Mouse (Mus musculus) NIH3T3 (cell line): ENCODE results near the gene Cdc27.
"Not testable (repeated sequence)": the region's sequence is repeated elsewhere in the genome, so short reads cannot be mapped to it uniquely, and the experiment has no call there.

Experiments
- DNase-seq: peaks from one replicate; pipeline ENCODE4 v3.0.0-alpha.2; 2012; ENCODE audit warnings: low read depth

Gene Cdc27

DNA sequence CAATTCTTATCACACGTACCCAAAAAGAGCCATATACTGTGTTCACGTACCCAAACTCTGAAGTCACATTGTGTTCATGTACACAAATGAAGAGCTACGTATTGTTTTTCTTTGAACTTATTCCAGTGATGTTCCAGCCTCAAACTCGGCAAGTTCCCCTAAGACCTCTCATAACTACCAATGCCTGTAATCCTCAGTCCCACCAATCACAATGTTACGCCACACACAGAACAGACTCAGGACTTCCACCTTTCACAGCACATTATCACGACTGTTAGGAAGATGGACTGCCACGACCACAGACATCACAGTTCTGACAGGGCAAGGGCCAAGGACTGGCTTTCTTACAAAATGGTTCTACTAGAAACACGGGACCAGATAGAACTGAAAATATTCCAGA is 20.1 kb upstream of the Cdc27 start:
- DNase-seq: not testable (repeated sequence)

DNA sequence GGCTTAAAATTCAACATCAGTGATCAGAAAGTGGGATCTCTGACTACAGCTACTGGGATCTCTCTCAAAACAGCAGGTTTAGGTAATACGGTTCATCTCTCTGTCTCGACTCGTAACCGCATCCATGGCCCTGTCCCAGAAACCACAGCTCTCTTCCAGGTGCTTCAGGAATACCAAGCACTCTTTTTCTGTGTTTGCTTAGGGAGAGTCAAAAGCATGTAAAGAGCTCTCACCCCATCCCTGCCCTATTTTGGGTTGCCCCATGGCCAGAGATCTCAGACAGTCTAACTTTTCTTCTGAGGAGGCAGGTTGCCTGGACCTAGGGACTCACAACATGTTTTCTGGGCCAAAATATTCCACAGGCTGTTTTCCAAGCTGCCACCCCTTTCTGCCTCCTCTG is 17.9 kb upstream of the Cdc27 start:
- no peak for DNase-seq

DNA sequence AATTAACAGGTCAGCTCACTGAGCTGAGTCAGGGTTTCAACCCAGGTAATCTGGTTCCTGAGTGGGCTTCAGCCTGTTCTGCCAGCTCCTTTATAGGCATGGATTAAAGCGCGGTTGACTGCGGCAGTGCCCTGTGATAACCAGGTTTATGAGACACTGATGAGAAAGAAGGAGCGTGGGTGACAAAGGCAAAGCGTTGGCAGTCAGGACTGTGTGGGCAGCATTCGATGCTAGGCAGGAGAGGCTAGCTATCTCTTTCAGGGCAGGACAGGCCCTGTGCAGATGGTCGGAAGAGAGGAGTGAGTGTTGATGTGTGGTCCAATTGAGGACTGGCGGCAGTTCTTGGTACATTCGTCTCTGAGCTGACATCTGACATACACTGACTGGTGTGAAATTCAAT is 17.3 kb upstream of the Cdc27 start:
- DNase-seq: no peak

DNA sequence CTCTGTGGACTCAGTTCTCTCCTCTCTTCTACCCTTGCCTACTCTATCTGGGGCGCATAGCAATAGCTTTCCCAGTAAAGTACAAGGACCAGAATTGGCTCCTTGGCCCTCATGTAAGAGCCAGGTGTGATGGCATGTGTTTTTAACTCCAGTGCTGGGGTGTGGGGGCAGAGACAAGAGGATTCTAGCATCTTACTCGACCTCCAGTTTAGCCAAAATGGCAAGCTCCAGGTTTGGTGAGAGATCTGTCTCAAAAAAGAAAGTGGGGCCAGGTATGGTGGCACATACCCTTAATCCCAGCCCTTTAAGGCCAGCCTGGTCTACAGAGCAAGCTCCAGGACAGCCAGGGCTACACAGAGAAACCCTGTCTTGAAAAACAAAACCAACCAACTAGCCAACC is 16.4 kb upstream of the Cdc27 start:
- DNase-seq: no peak

DNA sequence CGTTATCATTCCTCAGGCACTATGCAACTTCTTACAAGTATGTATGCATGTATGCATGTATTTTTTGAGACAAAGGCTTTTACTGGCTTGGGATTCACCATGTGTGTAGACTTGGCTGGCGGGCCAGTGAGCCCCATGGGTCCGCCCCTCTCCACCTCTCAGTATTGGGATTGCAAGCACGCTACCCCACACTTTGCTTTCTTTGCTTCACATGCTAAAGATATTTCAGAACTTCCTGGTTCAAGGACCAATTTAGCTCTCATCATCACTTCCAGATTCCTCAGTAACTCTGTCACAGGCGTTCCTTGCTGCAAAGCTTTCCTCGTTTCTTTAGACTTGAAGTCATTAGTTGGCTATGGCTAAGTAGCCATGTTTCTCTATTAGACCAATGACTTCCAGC is 15.7 kb upstream of the Cdc27 start:
- DNase-seq: no peak

DNA sequence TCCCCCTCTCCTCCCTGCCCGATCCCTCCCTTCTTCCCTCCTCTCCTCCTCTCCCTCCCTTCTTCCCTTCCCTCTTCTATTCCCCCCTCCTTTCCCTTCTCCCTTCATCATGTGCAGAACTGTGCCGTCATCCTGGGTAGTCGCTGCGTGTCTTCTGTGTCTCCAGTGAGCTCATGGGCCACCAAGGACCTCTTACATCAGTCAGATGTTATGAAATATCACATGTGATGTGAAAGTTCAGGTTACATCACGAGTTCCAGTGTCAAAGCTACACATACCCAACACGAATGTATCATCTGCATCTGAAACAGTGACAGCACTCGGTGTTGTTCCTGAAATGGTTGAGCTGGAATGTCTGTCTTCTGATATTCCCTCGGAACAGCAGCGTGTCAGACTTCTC is 14.8 kb upstream of the Cdc27 start:
- DNase-seq: no peak

DNA sequence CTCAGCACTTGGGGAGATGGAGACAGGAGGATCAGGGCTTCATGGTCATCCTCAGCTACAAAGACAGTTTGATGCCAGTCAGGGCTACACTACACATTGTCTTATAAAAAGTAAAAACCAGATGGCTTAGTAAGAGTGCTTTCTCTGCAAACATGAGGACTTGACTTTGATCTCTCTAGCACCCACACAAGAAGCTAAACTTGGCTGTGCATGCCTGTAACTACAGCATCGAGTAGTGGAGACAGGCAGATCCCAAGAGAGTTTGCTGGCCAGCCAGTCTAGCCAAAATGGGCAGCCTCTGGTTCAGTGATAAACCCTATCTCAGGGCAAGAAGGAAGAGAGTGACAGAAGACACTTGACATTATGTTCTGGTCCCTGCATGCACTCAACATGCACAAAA is 13.1 kb upstream of the Cdc27 start:
- no peak for DNase-seq

DNA sequence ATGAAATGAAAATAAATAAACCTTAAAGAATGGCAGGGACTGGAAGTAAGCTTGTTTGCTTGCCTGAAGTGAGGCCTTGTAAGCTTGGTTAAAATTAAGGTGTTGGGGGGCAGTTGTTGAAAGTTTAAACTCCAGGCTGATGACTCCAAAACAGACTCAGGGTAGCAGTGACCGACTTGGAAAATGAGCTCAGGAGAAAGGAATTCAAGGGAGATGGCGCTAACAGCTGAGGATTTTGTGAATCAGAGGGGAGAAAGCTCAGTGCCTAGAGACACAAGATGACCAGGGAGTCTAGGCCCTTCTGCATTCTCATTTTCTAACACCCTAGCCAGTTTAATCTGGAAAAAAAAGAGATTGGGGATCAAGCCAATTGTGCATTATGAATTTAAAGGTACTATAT is 10.6 kb upstream of the Cdc27 start:
- DNase-seq: peak; percentile 74

DNA sequence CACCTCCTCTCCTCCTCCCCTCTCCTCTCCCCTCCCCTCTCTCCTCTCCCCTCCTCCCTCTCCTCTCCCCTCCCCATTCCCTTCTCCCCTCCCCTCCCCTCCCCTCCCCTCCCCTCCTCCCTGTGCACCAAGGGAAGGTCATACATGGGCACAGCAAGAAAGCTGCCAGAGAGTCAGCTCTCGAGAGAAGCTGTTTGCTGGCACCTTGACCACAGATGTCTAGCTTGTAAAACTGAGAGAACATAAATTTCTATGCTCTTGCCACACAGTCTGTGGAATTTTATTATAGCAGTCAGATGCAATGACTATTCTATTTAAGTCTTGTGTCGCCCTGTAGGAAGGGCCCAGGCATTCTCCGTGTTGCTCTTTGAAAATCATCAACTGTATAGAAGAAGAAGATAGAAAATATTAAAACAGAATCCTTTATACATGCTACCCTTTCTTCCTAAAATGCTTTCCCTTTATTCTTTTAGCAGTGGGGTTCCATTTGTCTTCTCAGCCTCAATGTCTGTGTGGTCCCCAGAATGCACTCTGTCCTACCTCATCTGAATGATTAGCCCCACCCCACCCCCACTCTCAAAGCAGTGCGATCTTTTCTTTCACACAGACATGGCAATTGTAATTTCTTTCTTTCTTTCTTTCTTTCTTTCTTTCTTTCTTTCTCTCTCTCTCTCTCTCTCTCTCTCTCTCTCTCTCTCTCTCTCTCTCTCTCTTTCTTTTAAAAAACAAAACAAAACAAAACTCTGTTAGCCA is 8.4 kb upstream of the Cdc27 start:
- no peak for DNase-seq

DNA sequence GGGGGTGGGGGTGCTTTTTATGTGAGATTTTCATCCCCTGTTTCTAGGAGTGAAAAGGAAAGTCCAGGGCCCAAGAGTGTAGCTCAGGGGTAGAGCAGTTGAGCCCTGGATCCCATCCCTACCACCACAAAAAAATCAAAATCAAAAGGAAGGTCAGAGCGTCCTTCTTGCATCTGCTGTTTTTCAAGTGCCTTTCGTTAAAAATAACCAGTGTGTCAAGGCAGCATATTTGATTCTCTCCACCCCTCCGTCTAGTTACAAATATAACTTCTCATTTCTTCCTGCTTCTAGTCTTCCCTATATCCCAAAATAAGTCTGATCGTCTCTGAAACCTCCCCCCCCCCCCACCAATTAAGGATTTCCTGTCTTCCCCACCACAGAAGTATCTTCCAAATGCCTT is 7.6 kb upstream of the Cdc27 start:
- no peak for DNase-seq

DNA sequence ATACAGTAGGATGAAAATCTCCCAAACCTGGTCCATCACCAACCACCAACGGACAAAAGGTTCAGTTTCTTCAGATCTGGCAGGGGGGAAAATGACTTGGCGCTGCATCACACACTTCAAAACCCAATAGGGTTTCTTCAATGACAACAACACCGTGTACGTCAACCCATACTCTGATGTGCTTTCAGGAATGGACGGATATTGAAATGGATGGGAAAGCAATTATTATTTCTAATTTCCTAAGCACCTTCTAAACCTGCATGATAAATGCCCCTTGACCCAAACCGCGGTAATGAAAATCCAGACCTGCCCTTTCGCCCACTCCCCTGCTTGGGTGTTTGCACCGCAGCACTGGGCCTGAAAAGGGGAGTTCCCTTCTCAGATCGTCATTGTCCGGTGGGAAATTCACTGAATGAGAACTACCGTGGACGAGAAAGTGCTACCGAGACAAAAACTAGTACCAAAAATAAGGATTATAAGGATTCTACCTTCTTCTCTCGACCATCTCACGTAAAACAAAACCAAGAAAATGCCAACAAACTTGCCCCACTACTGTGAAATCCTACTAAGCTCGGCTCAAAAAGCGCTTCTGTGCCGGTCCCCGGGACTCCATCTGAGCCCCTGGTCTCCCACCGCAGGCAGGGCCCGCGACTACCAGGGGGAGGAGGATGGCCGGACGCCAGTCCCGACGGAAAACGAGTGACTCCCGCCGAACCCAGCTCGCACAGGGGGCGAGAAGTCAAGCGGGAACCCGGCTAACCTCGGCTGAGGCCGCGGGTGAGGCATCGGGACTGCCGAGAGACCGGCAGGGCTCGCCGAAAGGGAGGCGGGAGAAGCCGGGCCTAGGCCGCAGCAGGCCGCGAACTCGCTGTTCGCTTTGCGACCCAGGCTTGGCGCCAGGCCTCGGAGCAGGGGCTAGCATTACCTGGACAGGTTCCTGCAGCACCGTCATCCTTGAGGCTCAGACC is 698 bp downstream of the Cdc27 start:
- peak; percentile 83 for DNase-seq

DNA sequence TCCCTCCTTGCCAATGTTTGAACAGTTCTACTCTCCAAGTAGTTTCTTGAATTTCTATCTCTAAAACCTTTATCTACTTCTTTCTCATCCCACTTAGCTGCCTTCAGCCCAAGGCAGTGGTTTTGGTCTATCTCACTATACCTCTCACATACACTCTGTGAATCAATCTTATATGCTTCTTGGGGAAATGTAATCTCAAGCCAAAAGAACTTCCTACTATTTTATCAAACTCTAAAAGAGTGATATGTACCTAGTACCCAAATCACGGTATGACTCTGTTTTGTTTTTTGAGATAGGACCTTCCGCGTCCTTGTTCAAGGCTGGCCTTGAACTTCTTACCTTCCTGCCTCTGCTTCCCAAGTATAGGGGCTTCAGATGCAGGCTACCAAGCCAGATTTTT is 2.9 kb downstream of the Cdc27 start:
- DNase-seq: no peak

DNA sequence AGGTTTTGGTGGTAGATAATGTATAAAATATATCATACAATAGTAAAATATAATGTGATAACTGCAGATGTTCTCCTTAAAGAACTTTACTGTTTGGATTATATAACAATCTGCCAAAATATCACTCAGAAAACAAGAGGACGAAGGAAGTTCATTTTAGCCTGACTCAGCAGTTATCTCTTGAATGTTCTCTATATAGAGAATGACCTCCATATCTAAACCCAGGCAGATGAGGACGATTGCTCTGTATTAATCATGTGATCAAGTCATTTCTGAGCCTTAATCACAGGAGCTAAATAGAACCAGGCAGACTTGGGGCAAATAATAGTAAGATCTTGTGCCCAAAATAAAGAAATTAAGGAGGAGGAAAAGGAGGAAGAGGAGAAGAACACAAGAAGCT is 5.9 kb downstream of the Cdc27 start:
- no peak for DNase-seq

DNA sequence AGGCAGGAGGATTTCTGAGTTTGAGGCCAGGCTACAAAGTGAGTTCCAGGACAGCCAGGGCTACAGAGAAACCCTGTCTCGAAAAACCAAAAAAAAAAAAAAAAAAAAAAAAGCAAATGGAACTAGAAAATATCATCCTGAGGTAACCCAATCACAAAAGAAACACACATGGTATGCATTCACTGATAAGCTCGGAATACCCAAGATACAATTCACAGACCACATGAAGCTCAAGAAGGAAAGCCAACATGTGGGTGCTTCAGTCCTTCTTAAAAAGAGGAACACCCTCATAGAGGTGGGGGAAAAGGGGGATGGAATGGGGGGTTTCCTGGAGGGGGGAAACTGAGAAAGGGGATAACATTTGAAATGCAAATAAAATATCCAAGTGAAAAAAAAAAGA is 7.1 kb downstream of the Cdc27 start:
- DNase-seq: not testable (repeated sequence)

DNA sequence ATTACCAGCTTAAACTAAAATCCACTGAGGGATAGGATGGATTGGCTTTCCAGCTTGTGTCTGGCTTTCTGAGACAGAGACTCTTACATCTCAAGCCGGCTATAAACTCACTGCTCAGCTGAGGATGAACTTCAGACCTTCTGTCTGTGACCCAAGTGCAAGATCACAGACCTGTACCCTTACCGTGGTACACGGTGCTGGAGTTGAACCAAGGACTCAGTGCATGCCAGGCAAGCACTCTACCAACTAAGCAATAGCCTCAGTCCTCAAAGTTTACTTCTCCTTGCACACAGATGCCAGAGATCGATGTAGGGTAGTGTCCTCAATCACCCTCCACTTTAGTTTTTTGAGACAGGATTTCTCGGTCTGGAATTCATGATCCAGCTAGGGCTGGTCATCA is 10.6 kb downstream of the Cdc27 start:
- no peak for DNase-seq

DNA sequence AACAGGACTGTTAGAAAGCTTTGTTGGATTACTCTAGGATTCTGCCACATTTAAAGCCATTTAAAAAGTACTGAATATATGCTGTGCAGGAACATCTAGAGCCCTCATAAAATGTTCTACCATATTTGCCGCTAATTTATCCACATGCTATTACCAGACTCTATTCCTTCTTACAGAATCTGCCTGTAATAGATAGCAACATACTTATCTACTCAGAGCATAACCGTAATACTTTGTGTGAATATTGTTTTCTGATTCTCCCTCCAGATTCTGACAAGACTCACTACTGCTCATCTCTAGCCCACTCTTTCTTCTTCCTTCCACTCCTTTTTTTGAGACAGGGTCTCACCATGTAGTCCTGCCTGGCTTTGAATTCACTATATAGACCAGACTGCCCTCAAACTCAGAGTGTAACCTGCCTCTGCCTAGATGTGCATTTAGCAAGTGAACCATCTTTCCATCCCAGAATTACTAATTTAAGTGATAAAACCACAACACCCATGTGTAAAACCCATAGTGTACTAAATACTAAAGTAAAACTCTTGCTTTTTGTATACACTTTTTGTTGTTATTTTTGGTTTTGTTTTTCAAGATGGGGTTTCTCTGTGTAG is 12.4 kb downstream of the Cdc27 start:
- DNase-seq: no peak

DNA sequence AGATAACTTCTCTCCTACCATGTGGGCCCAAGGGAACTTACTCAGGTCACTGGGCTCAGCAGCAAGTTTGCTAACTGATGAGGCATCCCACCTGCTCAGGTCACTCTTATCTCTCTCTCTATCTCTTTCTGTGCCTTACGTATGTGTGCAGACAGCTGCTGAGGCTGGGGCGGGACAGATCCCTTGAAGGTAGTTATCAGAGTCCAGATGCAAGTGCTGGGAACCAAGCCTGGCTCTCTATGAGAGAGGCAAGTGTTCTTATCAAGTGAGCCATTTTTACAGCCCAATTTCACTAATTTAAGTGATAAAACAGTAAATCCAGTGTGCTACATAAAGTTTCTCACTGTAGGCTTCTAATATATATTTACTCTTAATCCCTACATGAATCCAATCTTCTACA is 13.6 kb downstream of the Cdc27 start:
- no peak for DNase-seq

DNA sequence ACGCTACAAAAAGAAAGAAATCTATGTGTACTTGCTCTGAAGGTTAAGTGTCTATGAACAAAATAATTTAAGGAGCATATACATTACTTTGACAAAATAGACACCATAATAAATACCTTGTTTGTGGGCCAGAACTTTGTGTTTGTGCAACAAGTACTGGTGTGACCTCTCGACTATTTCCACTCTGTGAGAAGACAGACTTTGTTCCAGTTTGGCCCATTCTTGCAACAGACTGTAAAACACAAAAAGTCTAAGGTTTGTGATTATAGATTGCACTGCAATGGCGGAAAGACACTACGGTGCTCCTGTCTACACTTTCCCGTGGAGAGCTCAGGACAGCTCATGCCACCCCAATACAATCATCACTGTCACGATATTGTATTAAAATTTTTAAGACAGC is 24.5 kb downstream of the Cdc27 start:
- DNase-seq: no peak

DNA sequence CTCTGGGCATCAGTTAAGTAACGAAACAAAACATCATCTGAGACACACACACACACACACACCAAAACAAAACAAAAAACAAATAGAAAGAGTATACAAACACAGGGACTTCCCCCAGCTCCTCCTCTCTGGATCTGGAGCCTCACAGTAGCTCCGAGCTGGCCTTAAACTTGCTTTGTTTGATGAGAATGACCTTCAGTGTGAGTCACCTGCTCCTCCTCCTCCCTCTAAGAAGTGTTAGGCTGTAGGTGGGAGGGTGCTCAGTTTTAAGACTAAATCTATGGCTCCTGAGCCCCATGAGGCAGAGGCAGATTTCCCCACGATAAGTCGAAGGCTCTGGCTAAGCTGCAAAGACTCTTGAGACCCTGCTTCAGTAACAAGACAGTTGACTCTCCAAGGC is 38.0 kb downstream of the Cdc27 start:
- no peak for DNase-seq

DNA sequence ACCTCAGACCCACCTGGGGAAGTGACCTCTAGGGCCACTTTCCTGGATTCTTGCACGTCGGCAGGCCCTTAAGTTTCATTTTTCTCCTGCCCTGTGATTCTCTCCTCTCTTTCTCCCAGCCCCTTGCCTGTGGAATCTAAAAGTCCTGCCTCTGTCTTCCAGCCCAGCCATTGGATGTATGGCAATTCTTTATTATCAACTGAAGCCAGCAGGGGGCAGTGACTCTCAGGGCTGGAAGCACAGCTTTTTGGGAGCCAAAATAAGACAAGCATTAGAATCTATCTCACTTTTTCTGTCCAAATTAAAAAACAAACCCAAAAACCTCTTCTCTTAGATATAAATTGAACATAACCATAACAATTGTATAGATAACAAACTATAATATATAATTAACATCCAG is 39.8 kb downstream of the Cdc27 start:
- peak; percentile 79 for DNase-seq

DNA sequence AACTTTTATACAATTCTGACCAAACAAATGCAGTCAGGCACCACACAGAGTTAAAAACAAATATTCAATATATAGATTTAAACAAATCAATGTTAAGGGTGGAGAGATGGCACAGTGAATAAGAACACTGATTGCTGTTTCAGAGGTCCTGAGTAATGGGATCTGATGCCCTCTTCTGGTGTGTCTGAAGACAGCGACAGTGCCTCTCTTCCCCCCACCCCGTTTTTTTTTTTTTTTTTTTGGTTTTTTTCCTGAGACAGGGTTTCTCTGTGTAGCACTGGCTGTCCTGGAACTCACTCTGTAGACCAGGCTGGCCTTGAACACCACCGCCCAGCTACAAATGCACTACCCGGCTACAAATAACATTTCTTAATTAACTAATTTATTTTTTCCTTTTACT is 42.0 kb downstream of the Cdc27 start:
- DNase-seq: peak; percentile 10

DNA sequence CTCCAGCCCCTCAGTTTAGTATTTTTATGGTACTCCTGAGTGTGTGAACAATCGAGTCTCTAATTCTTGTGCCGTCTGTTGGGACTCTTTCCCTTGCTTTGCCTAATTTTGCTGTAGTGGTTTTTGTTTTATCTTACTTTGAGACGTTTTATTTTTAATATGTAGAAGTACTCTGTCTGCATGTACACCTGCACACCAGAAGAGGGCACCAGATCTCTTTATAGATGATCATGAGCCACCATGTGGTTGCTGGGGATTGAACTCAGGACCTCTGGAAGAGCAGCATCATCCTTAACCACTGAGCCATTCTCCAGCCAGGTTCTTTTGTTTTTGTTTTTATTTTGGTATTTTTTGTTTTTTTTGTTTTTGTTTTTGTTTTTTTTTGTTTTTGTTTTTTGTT is 62.1 kb downstream of the Cdc27 start:
- peak; percentile 7 for DNase-seq

DNA sequence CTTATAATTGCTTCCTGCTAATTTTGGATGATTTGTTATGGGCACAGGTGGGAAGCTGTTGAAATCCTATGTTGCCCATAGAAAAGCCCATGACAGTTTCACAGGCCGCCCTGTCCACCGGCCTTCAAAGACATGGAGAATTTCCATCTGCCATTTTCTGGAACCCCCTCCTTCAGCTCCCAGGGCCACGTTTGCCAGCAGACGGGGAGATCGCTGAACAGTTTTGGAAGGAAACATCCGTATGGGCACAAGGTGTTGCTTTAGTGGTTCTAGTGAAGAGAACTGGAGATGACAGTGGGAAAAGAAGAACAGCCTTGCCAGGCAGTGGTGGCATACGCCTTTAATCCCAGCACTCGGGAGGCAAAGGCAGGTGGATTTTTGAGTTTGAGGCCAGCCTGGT is 68.4 kb downstream of the Cdc27 start:
- DNase-seq: no peak
